Mouse (Mus musculus) kidney, adult 2 months (tissue): ENCODE data around the gene Morc3.

ENCODE experiments used
- CTCF ChIP-seq: fragments of 200-500 bp; conservative IDR thresholded peaks from 2 replicates; pipeline ENCODE4 v1.5.1; 2011; ENCODE audit warnings: low read depth, mild to moderate bottlenecking, control low read depth, low read length, moderate library complexity, mixed read lengths; ENCODE audit not compliant: insufficient read depth, insufficient read length
- POLR2A ChIP-seq: fragments of 200-500 bp; IDR thresholded peaks from one replicate; pipeline ENCODE4 v1.6.1; 2011; ENCODE audit warnings: low read depth, low read length, control low read depth

DNA sequence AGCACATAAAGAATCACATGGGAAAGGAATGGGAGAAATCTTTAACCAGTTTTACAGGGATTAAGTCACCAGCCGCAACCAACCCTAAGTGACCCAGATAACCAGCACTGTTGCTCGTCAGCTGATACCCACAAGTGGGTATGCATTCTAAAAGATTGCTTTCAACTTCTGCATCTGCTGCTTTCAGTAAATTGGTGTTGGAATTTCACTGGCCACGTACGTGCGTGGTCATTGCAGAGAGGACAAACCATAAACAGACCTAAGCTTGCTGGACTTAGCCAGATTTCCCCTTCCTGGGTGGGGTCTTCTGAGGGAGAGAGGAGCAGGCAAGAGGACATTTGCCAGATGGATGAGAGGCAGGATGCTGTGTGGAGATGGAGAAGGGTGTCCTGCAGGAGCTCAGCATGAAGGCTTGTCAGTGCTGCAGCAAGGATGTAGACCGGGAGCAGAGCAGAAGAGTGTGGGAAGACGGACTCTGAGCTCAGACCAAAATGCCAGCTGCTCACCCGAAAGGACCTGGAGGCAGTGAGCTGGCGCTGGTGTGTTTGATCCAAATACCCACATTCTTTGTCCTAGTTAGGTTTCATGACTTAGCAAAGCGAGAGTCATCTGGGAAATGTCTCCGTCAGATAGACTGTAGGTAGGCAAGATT is 34.0 kb upstream of the Morc3 start:
- TF ChIP-seq POLR2A (no peak), CTCF (no peak)
